Mouse (Mus musculus) urinary bladder, adult 18-20 months (tissue): ENCODE measurements at regions not wholly inside any gene's neighbourhood (a gene's known extent, or its start where the extent isn't known, plus 50 kb on each side); places are given as distances from the start of the nearest gene placed in this dataset.
"Not testable (repeated sequence)": the region's sequence is repeated elsewhere in the genome, so short reads cannot be mapped to it uniquely, and the experiment has no call there.

Source experiments
- DNase-seq, 2 experiments: peaks; one replicate each; pipeline ENCODE4 v3.0.0; 2022; ENCODE audit warnings: low spot score in 2 of 2, mixed read lengths in 2 of 2

DNA sequence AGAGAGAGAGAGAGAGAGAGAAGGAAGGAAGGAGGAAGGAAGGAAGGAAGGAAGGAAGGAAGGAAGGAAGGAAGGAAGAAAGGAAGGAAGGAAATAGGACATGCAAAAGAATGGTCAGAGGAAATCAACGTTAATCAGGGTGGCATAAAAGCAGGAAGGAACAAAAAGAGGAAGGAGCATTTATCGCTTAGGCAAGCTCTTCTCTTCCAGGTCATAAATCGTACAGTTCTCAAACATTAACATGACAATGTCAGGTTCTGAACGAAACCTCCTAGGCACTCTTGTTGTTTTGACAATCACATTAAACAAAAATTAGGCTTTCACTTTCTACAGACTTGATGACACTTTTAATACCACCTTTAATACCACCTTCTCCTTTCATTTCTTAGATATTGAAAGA, 594.0 kb downstream of the Efna5 start:
- DNase-seq, result no peak

DNA sequence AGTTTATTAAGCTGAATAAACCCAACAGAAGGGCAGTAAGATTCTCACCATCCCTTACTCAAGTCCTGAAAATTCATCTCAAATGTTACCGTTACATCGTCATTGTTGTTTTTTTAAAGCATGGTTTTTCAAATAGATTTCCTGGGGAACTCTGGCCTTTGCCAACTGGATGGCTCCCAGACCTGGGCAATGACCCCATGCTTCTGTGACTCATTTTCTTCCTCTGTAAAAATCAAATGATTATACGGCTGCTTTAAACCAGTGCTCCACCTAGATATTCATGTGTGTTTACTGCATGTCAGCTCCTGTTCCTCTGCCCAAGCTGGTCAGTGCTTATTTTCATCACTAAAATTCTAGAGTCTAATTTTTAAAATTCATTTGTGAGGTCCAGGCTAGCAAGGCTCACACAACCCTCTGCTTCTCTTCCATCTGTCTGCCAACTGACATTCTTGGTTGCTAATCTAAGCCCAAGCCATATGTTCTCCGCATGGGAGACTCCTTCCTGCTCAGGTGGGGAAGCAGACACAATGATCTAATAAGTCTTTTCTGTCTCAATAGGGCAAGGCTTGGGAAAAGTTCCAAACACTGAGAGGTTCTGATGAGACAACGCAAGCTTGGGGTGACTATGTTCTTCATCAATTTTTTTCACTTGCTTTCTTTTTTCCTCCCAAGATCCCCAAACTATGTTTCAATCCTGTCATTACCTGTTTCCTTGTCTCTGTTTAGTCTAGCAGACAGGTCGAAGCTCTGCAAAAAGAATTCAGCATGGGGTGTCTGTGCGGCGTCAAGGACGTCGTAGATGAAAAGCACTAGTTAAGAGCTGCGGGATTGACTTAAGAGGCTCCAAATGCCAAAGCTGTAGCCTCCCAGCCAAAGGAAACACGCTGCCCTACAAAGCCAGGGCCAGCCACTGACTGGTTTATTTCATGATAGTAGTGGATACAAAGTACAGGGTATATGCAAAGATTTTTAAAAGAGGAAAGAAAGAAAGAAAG, 594.7 kb downstream of the Efna5 start:
- no peak for DNase-seq

DNA sequence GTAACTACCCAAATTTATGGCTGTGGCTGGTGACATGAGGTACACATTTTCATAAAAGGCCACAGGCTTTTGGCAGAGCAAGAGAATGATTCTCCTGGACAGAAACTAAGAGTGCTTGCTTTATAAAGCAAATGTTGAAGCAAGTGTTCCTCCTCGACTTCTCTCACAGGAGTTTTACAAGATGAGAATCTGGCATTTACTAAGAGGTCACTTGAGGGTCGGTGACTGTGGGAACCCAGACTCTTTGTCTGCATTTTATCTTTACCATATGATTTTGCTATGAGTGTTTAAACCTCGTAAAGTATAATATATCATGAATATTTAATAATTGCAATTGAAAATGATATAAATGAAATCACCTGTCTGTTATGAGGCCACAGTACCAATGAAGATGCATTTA, 600.9 kb downstream of the Efna5 start:
- DNase-seq, result no peak

DNA sequence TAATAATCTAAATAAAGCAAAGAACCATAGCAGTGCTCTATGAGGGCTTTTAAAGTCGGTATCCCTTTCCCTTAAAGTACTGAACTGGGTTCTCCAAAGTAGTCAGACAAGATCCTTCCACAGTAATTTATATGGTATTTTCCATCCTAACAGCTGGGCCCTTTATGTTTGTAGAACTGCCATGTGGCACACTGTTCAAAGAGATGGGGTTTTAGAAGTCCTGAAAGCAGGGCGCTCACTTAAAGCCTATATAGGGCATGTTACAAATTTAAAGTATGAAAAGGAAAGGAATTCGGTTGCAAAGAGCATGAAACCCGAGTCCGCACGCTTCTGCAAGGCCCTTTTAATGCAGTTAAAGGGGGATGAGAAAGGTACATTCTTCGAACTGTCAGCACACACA, 609.7 kb downstream of the Efna5 start:
- no peak for DNase-seq

DNA sequence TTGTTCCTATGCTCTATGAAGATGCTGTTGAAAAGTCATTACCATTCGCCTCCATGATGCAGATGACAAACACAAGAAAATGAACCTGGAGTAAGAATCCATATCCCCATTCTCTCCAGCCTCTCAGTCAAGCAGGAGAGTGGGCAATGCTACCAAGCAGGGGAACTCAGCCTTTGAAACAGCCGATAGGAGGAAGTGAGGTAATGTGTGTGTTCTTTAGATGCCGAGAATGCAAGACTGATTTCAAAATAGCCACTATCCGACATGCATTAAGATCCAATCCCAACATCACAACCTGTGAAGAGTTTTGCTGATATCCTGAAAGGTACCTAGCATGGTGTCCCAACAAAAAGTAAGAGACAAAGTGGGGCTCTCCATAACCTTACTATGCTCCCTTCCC, 611.8 kb downstream of the Efna5 start:
- no peak for DNase-seq

DNA sequence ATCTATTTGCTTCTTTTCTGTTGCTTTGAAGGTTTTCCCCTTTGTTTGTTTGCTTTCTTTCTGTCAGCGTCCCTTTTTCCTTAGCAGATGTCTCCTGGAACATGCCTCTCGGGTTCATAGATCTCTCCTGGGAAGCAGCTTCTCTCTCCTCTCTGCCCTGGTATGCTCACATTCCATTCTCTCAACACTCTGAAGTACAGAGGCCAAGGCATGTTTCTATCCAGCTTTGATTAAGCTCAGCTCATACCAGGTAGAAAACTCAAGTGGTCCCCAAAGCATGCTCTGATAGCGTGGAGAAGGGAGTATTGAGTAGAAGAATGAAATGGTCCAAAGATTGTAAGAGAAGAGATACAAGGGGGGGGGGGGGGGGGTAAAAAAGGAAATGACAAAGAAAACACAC, 627.7 kb downstream of the Efna5 start:
- no peak for DNase-seq

DNA sequence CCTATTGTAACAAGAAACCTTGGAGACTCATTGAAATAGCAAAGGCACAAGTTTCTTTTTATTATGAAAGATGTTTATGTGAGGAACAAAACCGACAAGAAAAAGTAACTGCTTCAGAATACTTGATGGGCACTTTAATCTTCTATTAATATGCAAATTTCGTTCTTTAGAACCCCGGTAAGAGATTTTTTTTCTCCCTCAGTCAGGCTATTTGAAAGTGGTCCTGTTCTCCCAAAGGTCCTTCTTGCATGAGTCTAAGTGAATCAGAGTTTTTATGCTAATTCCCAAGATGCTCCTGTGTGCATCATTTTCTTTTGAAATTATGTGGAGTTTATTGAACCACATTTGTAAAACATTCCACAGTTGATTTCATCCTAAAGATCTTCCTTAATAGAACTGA, 633.1 kb downstream of the Efna5 start:
- DNase-seq, result no peak

DNA sequence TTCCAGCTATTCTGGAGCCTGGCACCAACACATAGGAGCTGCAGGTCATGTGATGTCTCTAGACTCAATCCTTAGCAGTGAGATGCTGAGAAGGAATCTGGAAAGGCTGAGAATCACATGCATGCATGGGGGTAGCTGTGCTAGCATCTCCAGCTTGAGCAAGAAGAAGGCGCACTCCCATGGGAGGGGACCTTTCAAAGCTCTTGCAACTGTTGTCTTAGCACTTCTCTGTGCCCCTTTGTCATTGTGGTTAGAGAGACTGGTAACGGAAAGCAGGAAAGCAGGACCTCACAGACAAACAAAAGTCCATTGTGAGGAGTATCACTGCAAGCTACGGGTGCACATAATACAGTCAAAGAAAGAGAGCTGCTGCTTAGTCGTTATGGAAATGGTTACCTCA, 634.5 kb downstream of the Efna5 start:
- no peak for DNase-seq

DNA sequence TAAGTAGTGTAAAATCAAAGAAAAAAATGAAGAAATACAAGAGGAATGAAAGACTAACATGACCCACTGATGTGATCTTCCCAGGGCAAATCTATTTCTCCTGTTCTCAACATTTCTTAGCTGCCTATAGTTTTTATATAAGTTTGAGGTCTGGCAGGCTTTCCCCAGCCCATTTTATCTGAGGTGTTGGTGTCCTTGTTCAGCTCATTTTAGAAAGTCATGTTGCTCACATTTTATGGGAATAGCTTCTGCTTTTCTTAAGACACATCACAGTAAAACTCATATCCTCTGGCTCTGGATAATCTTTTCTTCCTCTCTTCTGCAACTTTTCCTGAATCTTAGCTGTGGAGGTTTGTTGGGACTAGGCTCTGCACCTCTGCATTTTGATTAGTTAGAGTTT, 650.2 kb downstream of the Efna5 start:
- DNase-seq, result no peak

DNA sequence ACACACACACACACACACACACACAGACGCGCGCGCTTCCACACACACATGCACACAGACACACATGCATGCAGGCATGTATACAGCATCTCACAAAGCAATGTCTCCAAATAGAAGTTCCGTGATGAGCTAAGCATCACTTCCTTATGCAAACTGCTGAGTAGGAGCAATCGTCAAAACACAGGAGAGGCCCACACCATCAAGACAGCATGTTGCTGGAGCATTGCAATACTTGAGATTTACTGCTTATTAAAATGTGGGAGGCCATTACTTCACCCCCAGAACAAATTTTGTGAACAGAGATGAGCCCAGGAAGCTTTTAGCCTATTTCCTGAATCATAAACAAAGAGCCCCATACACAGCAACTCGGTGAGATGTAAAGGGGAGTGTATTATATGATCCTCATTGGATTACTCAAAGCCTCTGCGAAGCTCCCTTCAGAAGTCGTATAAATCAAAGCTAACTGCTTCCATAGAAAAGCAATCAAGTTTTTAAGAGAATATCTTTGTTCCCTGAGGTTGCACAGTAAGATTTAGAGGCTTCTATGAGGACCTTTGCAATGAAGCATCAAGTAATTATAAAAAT, 670.6 kb downstream of the Efna5 start:
- DNase-seq, result no peak

DNA sequence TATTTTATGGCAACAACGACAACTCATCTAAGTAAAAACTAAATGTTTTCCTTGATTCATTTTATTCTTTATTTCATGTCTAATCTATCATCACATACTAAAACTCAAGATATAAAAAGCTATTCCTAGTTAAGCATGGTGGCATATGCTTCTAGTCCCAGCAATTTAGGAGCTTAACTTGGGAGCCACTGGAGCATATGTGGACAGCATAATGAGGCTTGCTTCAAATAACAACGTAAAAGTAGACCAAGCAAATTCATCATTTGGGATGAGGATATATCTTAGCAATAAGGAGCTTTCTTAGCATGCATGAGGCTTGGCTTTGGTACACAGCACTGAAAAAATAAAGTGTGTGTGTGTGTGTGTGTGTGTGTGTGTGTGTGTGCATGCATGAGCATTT, 678.5 kb downstream of the Efna5 start:
- DNase-seq, result no peak

DNA sequence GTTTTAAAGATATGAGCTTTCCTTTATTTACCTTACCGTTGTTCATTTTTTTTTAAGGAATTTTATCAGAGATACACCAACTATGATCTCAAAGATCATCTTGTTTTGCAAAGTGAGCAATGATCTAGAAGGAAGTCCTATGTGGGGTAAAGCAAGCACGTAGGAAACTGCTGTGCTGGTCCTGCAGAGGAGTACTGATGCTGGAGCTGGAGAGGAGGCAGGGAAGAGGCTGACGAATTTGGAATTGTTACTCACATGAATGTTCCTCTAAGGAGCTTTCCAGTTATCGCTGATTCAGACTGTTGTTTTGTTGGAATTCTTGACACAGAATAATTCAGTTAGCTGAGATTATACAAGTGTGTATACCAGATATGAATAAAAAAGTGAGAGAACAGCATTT, 680.6 kb downstream of the Efna5 start:
- DNase-seq, result no peak

DNA sequence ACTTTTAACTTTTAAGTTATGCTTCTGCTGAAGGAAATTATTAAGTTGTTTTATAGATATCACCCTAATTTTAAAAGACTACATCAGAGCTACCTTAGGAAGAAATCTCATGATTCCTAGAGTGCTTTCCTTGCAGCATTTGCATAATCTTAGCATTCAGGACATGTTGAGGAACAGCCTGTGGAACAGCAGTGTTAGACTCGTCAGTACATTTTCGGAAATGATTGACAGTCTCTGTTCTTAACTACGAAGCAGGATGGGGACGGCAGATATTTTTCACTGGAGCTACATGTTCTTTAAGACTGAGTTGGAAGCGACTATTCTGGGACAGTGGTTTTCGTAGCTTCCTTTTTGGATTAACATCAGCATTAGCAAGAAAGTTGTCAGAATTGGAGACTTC, 681.6 kb downstream of the Efna5 start:
- no peak for DNase-seq

DNA sequence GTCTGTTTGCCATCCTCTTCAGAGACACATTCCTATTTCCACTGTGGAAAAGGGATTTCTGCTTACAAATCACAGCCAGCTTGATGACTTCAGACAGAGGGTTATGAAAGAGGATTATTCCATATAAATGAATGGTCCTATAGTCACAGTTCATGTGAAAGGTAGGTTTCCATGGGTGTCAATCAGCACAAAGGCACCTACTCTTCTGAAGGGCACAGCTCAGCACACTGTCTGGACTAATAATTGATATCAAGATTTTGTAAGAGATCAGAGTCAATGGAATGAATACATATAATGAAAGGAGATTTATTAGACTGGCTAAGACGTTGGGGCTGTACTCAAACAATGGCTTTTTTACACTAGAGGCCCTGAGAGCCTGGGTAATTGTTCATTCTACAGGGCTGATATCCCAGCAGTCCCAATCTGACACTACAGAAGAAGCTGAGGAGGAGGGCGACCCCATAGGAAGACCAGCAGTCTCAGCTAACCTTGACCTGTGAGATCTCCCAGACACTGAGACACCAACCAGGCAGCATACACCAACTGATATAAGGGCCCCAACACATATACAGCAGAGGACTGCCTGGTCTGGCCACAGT, 702.4 kb downstream of the Efna5 start:
- no peak for DNase-seq

DNA sequence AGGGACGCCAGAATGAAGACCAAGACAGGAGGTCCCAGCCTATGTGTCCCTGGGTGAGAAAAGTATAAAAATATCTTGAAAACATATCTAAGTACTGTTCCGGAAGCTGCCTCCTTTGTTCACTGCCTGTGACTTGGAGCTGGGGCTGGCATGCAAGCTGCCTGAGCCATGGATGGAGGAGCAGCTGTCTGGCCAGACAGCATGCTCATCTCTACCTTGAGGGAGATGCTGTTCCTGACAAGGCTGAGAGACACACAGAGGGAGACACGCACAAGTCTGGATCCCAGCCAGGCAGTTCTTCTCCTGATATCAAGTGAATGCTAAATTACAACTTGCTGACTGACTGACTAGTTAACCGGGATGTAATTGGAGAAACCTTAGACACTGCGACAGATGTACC, 704.8 kb downstream of the Efna5 start:
- DNase-seq, result no peak

DNA sequence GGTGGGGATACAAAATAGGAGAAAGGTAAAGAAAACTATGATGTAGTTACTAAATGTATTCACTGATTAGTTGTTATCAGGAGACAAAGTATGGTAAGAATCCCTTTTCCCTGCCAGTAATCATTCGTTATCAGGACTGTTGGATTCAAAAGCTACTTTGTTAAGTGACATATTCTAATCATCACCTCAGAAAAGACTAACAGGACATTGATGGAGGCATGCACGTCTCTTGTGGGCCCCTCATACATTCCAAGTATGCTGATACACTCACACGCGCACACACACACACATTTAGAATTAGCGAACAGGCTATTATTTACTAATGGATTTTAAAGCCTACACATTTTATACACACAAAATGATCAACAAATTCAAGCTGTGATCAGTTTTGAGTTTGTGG, 708.8 kb downstream of the Efna5 start:
- DNase-seq, result no peak

DNA sequence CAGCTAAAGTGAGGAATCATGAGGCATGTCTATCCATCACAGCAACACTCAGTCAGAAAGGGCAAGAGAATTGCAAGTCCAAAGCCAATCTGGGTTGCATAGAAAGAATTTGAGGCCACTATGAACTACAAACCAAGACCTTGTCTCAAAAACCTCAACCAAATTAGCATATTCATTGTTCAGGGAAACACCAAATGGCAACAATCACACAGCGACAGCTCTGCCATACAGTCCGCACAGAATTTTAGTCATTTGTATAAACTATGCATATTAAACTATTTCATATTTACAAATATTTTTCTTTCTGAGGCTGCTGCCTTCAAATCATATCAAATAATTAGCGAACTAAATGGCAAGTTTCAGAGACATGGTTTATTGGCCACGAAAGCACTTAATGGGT, 709.6 kb downstream of the Efna5 start:
- no peak for DNase-seq

DNA sequence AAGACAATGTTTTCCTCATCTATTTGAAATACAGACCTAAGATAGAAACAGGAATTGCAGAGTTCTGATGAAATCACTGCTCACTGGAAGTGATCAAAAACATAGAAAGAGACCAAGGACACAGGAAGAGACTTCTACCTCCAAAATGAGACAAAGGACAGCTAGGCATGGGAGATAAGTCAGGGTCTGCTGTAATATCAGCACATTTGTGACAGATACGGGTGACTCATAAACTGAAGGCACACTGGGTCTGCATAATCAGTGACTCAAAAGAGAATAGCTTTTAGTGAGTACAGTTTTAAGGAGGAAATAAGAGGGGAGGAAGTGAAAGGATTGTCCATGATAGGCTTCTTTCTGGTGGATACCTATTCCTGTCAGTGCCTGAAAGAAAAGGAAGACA, 719.7 kb downstream of the Efna5 start:
- DNase-seq, result no peak

DNA sequence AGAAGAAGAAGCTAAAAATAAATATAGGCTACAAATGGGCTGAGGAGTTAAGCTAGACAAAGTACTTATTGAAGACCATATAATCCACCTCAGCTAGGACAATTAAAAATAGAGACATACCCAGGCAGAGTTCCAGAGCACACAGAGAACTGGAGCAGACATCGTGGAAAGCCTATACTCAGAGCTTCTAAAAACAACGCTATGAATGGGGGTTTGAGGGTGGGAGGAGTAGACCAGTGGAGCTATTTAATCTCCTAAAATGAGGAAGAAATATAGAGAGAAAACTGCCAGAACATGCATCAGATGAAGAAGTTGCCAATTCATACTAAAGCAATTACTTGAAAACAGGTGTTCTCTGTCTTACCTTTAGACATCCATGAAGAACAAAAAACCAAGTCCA, 720.8 kb downstream of the Efna5 start:
- DNase-seq, result no peak

DNA sequence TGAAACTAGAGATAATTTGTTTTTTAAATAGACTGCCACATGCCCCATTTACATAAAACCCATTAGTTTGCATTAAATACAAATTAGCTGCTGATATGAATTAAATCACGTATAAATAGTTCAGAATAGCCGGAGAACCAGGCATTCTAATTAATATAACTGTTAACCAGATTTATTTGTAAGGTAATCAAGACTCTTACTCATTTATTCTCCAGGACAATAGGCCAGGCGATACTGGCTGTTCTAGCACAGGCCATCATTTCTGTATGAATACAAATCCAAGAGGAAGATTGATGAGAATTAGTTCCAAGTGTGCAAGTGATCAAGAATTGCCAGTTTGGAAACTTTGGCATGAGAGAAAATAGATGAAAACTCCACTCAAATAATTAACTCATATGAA, 746.1 kb downstream of the Efna5 start:
- DNase-seq, result no peak

DNA sequence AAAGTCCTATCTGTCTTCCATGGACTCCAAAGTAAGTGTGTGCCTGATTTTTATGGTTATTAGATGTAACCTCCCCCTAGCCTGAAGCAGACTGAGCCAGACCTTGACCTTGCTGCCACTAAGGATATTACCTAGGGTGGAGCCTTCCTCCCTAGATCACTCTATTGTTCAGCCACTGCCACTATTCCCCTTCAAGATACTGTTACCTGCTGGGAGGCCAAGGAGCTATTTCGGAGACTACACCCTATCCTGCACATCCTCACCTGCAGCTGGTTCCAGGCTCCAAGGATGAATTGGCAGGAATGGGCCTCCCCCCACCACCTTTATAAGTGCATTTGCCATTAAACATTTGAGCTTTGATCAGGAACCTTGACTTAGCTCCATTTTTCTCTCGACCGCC, 769.4 kb downstream of the Efna5 start:
- DNase-seq, result not testable (repeated sequence)

DNA sequence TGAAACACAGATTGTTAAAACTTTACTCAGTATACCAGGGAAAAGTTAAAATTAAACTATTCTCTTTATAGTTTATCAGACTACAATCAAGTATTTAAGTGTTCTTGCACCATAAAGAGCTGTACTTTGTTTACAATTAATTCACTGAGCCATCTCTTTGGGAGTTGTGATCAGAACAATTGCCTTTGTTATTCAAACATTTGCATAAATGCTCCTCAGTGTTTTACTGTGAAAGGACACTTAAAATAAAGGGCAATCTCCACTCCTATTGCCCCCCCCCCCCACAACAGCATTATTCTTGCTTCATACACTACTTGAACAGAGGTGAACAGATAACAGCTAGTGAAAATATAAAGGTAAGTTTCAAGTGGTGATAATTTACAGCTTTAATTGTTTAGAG, 772.1 kb downstream of the Efna5 start:
- no peak for DNase-seq

DNA sequence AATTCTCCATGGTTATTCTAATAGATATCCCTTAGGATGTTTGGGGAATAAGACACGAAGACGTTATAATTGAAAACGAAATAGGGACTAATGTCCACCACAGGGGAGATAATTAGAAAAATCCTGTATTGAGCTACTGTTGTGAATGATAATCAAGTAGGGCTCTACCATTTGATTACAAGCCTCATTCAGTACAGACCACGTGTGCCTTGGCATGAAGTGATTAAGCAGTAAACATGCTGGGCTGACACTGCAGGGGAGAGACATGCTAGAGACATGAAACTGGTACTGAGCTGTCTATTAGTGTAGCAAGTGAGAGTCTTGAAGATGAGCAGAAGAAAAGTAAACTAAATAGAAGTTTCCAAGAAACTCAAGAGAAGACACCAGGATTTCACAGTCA, 797.8 kb downstream of the Efna5 start:
- no peak for DNase-seq
